Mouse (Mus musculus) thymus, postnatal 4 days (tissue): ENCODE results near the gene Vps11.
A peak's percentile ranks its signal among the peaks of the same experiment; 100 is the strongest.
"Not testable (repeated sequence)": the region's sequence is repeated elsewhere in the genome, so short reads cannot be mapped to it uniquely, and the experiment has no call there.

Source experiments
- DNase-seq: peaks from one replicate; pipeline ENCODE4 v3.0.0; 2021

Gene Vps11

GRCm38 (mm10) chr9:44334396-44335330 is 26.8 kb downstream of the Vps11 start, which contains the start of gene H2afx:
TSS of gene H2afx (plus strand) at chr9:44334694.
- peak; percentile 97 for DNase-seq

- no peak for DNase-seq
These were observed 28.4 kb downstream of the Vps11 start for GRCm38 (mm10) chr9:44332918-44333638.

- no peak for DNase-seq
These were observed 30.7 kb downstream of the Vps11 start for GRCm38 (mm10) chr9:44330736-44331135.

GRCm38 (mm10) chr9:44327926-44328325 is 33.5 kb downstream of the Vps11 start:
- no peak for DNase-seq

GRCm38 (mm10) chr9:44327064-44327711 is 34.3 kb downstream of the Vps11 start:
- DNase-seq: no peak

GRCm38 (mm10) chr9:44326371-44327063 is 35.0 kb downstream of the Vps11 start:
- peak; percentile 74 for DNase-seq

DNA sequence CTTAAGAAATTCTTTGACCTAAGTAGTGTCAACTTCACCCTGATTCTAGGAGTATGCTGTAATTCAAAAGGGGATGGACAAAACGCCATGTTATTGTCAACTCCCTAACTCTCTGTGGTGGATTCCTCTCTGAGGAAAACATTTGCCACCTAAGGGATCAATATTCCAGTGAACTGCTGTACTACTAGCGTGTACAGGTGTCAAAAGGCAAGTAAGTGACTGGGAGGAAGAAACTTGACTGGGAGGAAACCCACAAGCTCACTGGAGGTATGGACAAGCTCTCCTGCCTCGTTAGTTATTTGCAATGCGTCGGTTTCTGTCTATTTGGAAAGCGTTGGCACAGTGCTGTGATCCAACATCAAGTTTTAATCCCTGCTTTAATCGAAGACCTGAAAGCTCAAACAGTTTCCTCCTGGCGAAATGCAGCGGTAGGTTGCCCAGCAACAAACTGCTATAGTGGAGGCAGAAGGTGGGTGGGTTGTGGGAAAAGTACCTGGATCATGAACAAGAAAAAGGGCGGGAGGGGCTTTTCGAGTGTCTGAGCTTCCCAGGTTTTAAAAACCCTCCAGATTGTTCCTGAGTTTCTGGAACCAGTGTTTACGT is 35.6 kb downstream of the Vps11 start, which contains the start of gene Dpagt1:
Dpagt1 (plus strand) TSS at position 252 of the 603 bp plus-strand sequence.
- no peak for DNase-seq

DNA sequence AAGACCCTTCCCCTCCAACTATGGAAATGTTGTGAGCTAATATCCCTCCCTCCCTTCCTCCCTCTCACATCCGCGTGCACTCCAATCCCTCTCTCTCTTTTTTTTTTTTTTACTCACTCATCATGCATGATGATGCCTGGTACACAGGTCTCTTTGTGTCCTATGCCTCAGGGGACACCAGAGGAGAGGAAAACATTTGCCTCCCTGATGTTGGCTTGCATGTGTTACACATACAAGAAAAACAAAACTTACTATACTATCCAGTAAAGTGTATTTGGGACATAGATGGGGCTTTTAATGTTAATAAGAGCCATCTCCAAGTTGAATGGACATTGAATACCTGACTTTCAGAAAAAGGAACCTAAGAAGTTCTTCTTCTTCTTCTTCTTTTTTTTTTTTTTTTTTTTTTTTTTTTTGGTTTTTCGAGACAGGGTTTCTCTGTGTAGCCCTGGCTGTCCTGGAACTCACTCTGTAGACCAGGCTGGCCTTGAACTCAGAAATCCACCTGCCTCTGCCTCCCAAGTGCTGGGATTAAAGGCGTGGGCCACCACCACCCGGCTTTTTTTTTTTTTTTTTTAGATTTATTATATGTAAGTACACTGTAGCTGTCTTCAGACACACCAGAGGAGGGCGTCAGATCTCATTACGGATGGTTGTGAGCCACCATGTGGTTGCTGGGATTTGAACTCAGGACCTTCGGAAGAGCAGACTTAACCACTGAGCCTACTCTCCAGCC is 36.3 kb downstream of the Vps11 start:
- not testable (repeated sequence) for DNase-seq

DNA sequence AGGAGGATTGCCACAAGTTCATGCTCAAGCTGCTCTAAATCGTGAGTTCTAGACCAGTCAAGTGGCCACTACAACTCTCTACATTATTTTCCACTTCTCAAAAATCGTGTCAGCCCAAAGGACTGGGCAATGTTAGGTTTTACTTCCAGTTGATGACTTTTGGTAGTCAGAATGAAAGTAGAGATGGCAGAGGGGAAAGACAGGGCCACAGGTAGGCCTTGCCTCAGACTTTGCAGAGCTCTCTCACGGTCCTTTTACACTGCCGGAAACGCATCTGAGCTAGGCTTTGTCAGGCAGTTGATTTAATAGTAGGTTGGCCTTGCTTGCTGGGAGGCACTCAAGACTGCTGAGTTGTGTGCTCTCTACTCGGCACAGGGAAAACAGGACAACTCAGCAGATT is 37.3 kb downstream of the Vps11 start:
- DNase-seq: no peak

GRCm38 (mm10) chr9:44323656-44324055 is 37.8 kb downstream of the Vps11 start:
- DNase-seq: not testable (repeated sequence)

DNA sequence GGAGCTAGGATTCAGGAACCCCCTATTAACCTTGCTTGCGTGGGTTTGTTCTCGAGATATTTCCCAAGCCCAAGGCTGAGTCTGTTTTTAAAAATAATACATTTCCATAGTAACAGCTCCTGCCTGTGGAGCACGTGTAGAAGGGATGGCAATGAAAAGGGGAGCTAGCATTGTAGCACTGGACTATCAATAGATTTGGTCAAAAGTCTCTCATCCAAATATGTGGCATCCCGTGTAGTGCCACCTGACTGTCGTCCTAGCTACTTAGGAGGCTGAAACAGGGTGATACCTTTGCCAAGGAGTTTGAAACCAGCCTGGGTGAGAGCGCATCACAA is 40.7 kb downstream of the Vps11 start:
- DNase-seq: no peak

GRCm38 (mm10) chr9:44319887-44320798 is 41.3 kb downstream of the Vps11 start, which contains the start of gene C2cd2l:
TSS of gene C2cd2l (minus strand) at chr9:44320285.
- peak; percentile 90 for DNase-seq

- peak; percentile 75 for DNase-seq
These were observed 42.2 kb downstream of the Vps11 start for GRCm38 (mm10) chr9:44319105-44319886.

DNA sequence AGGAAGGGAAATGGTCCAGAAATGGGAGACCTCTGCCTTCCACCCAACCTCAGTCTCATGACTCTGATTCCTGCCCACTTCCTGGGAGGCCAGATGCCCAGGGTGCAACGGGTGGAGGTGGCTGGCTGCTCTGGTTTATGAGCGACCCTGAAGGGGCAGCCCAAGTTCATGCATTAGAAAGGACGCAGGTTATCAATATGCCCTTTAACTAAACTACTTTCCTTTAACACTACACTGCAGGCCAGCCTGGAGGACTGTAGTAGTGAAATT is 42.7 kb downstream of the Vps11 start:
- peak; percentile 32 for DNase-seq

GRCm38 (mm10) chr9:44318076-44318825 is 43.2 kb downstream of the Vps11 start:
- no peak for DNase-seq

DNA sequence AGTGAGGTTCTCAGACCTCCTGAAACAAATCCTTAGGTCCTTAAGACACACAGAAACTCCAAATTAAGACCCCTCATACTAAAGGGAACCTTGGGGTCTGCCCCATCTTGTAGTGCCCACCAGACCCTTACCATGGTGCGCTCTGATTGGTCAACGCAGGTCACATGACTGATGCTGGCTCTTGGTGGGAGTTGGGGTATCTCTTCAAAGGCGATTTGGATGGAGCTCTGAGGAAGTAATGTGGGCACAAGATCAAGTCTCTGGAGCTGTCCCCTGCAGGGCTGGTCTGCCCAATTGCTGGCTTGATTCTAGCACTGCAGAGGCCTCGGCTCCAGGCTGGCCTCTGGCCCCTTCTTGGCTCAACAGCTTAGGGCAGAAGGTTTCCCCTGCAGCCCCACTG is 44.0 kb downstream of the Vps11 start:
- no peak for DNase-seq

DNA sequence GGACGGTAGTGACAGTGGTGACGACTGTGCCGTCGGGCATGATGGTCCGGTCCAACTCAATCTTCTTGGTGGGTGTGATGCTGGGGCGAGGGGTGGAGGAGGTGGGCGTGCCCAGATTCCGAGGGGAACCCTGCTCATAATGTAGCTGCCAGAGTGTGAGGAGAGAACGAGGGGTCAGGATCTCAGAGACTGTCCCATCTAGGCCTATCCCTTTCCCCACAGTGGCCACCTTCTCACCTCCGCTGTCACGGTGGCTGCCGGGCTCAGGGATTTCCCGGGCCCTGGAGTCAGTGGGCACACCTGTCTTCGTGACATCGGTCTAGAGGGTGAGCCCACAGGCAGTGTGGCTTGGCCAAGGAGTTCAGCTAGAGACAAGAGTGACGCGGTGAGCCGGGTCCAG is 46.6 kb downstream of the Vps11 start:
- DNase-seq: no peak

GRCm38 (mm10) chr9:44314257-44314547 is 47.3 kb downstream of the Vps11 start:
- no peak for DNase-seq
